Mouse (Mus musculus) A20 (cell line): ENCODE results near the gene Otud7b.

Source experiments
- DNase-seq: peaks from one replicate; pipeline ENCODE4 v3.0.0-alpha.2; 2011; ENCODE audit warnings: low read depth, low spot score

The Otud7b gene

DNA sequence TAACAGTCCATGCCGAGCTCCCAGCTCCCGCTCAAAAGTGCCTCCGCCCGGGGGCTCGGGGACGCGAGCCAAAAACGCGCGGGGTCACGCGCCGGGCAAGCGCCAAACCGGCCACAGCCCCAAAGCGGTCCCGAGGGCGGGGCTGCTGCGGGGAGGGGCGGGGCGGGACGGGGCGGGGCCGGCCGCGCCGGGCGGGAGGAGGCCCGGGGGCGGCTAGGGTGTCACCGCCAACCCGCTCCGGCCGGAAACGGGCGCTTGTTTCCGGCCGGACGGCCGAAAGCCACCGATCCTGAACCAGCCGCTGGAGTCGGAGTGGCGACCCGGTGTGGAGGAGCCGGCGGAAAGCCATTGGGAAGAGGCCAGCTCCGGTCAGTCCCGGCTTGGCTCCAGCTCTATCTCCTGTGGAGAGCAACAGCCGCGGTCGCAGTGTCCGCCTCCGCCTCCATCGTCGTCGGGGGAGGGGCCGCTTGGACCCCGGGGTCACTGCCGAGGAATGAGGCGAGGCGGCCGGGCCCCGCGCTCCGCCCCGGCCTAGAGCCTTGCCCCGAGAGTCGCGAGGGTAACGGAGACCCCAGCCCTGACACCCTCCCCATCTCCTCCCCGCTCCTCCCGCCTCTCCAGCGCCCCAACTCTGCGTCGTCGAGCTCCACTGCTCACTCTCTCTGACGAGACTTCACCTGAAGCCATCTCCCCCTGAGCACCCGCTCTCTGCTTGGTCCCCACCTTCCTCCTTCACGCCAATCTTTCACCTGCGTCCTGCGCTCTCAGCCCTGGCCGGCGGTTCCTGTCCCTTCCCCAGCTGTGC lies at the start of gene Otud7b:
TSS of gene Otud7b (plus strand) at position 267 of the 805 bp plus-strand sequence.
- peak; percentile 90 for DNase-seq

DNA sequence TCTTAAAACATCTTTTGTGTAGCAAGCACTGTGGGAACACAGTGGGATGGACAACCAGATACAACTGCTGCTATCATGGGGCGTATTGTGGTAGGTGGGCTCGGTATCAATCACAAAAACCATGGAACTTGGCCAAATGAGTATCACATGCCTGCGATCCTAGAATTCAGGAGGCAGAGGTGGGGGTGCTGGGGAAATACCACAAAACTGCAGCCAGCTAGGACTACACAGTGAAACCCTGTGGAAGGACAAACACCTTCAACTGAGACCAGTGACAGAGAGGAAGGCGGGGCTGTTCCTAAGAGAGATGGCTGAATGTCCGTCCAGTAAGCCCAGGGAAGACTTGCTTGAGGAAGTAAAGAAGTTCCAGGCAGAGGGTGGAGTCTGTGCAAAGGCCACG lies 49.0 kb upstream of the Otud7b start:
- DNase-seq = no peak

DNA sequence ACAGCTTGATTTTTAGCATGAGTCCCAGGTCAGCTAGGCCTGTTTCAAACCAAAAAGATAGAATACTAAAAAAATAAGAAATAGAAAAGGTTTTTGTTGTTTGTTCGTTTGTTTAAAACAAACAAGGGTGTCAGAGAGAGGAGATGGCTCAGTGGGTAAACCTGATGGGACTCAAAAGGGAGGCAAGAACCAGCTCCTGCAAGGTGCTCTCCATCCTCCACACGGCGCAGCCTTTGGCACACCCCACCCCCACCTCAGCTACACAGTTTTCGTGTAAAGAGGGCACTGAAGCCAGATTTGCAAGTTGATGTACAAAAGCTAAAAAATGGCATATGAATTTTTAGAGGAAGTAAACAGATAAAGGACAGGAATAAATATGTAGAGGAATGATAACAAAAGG lies 48.3 kb upstream of the Otud7b start:
- no peak for DNase-seq

DNA sequence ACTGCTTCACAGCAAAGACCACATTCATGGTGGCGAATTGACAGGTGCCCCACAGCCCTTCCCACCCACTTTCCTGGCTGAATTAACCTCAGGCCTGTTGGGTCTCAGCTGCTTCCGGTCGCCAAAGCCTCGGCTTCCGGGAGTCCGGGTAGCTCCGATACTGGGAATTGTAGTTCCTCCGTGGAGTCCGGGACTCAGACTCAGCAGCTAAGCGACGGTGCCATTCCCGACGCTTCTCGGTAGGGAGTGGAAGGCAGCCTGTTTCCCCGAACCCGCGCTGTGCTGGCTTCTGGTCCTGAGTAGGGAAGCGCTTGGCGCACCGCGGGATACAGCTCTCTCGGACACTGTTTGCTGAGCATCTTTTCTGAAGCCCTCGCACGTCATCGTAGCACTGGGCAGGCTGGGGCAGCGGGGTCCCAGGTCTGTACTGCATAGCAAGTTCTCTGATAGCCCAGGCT lies 46.6 kb upstream of the Otud7b start:
- peak; percentile 94 for DNase-seq

DNA sequence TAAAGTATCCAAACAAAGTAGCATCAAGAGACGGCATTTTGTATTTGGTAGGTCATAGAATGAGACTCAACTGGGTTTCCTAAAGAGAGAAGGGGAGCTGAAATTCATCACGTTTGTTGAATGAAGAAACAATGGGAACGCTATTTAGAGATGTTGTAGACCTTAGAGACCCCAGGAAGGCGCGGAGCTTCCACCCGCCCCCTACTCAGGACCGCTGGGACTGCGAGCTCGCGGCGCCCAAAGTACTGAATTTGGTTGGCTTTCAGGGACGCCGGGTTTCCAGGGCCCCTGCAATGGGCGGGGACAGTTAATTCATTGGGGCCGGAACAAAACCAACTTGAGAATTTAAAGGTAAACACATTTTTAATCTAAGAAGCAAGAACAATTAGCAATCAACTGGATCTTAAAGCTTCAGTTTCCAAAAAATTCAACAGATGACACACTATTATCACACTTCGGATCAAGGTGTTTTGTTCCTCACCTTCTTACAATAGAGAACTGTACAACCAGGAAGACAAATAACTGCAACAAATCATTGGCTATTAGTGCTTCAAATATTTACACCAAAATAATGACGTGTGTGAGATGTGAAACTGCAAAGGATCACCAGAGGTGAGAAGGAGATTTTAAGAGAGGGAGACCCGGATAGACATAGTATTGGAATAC lies 46.0 kb upstream of the Otud7b start, which contains the start of gene Vps45:
TSS of gene Vps45 (minus strand) at position 236 of the 666 bp plus-strand sequence.
- DNase-seq = peak; percentile 90

DNA sequence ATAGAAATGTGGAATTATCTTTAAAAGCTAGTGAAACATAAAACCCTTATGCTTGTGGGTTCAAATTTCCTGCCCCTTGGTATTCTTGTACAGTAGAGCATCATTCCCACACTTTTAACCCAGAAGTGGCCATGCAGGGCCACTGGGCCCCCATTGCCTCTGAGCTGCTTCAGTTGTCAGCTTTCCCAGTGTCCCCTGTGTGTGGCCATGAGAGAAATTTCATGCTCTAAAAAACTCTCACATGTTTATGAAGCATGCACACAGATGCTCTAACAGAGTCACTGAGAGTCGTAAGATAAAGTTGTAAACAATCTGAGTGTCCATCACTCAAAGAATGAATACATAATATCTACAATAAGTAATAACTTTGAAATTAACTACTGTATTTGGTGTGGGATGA lies 44.2 kb upstream of the Otud7b start:
- DNase-seq = no peak

DNA sequence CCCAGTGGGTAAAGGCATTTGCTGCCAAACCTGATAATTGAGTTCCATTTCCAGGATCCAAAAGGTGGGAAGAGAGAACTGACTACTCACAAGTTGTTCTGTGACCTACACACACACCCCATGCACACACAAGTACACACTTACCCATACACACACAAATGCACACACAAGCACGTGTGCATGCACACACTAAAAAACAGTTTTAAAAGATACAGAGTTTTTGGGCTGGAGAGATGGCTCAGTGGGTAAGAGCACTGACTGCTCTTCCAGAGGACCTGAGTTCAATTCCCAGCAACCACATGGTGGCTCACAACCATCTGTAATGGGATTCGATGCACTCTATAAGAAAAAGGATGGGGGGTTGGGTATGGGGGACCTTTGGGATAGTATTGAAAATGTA lies 41.0 kb upstream of the Otud7b start:
- no peak for DNase-seq

DNA sequence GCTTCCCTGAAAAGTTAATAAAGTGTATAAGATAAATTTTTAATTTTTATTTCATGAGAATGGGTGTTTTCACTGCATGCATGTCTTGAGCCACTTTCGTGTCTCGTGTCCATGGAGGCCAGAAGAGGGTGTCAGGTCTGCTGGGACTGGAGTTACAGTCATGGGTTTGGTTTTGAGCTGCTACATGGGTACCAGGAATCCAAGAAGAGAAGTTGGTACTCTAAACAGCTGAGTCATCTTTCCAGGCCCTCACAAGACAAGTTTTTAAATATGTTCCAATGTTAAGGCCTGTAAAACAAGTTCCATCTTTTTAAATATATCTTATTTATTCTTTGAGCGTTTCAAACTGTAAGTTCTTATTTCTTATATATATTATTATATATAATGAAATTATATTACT lies 40.1 kb upstream of the Otud7b start:
- no peak for DNase-seq

DNA sequence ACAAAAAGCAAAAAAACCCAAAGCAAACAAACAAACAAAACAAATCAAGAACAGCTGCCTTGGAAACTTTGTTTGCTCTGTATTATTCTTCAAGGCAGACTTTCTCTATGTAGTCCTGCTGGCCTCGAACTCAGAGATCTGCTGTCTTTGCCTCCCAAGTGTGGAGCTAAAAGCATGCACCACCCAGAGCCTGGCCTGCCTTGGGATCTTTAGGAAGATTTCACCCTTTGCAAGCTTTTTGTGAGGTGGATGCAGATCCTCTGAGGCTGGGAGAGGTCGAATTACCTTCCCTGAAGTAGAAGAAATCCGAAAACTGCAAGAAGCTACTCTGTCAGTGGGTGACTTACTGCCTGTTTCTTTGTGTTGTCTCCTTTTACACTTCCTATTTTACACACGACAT lies 39.2 kb upstream of the Otud7b start:
- DNase-seq = no peak

DNA sequence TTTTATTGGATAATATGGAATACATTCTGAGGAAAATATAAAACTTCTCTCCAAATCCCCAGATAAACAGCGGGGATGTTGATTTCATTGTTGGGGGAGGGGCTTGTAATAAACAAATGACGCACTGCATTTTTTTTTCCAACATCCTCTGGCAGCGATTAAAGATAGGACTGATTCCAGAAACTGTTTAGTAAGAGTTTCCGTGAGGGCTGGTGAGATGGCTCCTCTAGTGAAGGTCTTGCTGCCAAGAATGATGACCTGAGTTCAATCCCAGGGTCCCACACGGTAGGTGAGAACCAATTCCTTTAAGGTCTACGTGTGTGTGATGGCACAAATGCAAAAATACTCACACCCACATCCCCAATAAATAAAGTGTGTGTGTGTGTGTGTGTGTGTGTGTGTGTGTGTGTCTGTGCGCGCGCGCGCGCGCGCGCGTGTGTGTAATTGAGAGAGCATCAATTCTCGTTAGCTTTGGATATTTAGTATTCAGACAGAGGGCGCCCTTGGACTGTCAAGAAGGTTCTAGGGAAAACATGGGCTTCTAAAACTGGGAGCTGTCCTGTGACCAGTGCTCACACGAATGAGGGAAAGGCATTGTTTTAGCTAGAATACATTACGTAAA lies 38.5 kb upstream of the Otud7b start:
- peak; percentile 76 for DNase-seq

DNA sequence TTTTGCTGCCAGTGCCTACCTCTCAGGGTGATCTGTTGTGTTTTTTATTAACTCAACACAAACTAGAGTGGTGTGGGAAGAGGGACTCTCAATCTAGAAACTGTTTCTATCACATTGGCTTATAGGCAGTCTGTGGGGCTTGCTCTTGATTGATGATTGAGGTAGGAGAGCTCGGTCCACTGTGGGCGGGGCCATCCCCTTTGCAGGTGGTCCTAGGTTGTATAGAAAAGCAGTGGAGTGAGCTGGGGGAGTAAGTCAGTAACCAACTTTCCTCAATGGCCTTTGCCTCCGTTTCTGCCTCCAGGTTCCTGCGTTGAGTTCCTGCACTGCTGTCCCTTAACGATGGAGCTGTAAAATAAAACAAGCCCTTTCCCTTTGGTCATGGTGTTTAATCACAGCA lies 37.6 kb upstream of the Otud7b start:
- DNase-seq = no peak

DNA sequence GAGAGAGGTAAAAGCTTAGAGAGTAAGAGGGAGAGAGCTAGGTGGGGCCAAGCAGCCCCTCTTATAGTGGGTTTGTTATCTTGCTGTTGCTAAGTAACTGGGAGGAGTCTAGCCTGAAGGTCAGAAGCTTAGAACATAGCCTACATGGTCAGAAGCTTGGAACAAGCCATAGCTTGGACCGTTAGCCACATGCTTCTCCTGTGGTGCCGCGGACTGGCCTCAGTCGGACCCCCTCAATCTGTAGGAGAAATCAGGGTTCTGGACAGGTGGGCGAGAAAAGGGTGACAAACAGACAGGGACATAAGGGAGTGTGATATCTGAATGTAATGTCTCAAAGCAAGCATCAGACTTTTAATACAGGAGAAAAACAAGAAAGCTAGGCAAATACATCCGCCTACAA lies 35.3 kb upstream of the Otud7b start:
- no peak for DNase-seq

DNA sequence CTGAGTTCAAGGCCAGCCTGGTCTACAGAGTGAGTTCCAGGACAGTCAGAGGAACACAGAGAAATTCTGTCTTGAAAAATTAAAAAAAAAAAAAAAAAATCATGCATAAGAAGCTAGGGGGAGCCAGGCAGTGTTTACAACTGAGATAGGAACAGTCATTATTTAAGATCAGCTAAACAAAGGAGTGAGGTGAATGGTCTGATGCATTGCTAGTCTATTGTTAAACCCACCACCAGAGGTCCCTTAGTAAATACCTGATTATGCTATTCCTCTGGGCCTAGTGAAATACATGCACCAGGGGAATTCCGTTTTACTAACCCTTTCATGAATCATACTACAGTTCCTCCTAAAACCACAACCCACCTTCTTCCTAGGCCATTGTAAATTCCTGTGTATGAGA lies 34.8 kb upstream of the Otud7b start:
- DNase-seq = peak; percentile 34

DNA sequence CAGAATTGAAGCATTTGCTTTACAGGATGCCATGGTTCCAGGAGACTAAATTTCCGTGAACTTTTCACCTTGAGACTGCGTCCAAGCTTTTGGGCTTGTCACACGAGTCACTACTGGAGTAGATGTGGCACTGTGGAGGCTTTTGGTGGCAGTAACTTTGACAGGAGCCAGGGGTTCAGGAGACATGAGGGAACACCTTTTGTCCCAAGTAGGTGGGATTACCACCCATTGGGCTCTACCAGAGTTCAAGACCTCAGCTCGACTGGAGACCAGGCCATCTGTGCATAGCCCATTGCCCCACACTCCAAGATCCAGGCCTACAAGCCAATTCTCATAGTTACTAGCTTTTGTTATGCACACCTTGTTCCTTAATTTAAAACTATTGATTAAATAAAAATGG lies 34.1 kb upstream of the Otud7b start:
- DNase-seq = no peak

DNA sequence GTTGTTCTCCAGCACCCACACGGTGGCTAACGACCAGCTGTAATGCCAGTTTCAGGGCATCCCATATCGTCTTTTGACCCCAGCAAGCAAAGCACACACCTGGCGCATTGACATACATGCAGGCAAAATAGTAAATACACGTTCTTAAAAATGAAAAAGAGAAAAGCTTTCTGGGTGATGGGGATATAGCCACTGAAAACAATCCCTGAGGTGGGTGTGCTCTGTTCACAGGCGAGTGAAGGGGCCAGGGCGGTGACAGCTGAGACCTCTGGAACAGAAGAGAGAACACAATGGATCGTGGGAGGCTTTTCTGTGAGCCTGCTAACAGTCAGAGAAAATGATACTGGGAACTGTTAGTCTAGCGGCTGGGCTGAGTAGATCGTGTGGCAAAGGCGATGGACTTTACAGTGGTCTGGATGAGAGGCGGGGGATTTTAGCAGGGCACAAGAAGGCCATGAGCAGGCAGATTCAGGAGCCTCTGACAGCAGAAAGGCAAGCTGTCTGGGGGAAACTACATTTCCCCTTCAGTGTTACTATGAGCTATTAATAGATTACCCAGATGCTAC lies 31.3 kb upstream of the Otud7b start:
- DNase-seq = peak; percentile 43

DNA sequence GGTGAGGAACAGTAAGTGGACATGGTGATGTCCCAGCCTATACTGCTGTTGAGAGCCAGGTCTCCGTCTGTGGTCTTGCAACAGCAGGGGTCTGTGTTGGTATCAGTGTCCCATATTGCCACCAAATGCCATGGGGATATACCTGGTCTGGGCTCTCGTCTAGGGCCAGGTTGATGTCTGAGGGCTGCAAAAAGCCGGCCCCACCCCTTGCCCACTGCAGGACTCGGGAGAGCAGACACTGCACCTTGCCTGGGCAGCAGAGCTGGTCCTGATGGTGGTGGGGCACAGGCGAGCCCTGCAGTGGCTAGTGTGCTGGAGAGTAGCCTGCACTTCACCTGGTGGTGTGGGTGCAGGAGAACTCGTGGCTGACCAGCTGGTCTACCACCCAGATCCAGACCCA lies 26.3 kb upstream of the Otud7b start:
- no peak for DNase-seq

DNA sequence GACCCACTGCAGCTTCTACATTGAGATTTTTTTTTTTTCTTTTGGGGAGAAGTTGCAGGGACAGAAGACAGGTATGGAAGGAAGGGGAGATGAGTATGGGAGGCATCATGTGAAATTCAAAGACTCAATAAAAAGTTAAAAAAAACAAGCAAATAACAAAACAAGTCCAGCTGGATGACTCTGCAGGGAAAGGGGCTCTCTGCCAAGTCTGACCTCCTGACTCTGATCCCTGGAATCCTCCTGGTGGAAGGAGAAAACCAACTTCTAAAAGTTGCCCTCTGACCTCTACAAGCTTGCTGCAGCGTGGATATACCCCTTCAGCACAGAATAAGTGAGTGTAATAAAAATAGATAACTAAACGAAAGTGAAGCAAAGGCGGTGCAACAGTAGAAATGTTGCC lies 25.6 kb upstream of the Otud7b start:
- DNase-seq = no peak

DNA sequence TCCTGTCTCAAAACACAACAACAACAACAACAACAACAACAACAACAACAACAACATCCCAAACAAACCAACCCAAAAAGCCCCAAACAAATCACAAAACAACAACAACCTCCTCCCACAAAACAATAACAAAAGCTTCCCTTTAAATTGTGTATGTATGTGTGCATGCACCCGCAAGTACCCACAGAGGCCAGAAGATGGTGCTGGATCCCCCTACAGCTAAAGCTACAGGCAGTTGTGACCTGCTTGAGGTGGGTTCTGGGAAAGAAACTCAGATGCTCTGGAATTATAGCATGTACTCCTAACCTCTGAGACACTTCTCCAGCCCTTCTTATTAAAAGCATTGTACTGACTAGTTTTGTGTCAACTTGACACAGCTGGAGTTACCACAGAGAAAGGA lies 23.3 kb upstream of the Otud7b start:
- DNase-seq = peak; percentile 58

DNA sequence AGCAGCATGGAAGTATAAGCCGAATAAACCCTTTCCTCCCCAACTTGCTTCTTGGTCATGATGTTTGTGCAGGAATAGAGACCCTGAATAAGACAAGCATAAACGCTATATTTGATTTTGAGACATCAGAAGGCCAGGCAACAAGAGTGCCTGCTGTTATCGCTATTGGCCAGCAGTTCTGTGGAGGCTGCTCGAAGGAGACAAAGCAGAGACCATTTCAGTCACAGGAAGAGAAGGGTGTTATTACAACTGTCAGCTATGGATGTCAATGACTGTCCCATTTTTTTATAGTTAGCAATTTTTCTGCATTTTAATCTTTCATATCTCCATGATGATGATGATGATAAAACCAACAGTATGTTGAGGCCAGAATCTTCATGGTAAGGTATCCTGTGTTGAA lies 22.7 kb upstream of the Otud7b start:
- no peak for DNase-seq

DNA sequence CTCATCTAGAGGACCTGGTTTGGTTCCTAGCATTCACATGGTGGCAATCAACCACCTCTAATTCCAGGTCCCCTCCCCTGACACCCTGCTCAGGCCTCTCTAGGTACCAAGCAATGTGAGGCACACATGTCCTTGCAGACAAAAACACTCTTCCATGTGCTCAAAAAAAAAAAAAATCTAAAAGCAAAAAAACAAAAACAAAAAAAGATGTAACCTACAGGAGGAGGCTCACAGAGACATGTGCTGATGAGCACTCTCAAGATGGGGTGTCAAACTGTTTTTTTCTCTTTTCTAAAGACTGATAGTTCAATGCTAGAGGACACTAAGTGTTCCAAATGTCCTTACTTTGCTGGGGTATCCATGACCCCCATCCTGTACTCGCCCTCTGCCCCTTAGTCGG lies 22.2 kb upstream of the Otud7b start:
- no peak for DNase-seq

DNA sequence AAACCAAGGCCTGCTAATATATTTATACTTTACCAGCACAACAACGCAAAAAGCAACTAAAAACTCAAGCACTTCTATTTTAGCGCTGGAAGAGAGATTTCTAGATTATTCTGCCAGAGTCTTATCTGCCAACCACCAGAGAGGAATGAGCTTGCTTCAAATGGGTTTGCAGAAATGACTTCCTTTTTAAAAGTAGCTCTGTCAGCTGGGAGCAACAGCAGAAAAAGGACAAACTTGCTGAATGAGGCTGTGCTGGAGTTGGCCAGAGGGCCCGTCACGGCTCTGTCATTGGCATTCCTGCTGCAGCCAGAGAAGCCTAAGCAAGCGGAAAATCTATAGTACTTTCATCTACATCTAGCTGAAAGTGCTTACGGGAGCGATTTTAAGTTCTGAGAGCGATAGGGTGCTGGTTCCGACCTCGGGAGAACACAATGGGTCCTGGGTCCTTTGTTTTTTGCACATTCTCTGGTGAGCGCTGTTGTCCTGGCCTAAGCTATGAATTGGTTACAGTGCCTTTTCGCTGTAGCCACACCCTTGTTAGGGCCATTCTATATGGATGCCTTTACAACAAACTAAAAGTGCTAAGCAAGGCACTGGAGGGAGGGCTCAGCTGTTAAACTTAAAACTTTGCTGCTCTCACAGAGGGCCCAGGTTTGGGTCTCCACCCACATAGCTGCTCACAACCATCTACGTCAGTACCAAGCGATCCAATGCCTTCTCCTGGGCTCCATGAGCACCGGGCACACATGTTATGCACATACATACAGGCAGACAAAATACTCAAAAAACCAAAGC lies 21.4 kb upstream of the Otud7b start:
- no peak for DNase-seq
